Mouse (Mus musculus): ENCODE measurements at regions not wholly inside any gene's neighbourhood (a gene's known extent, or its start where the extent isn't known, plus 50 kb on each side); places are given as distances from the start of the nearest gene placed in this dataset.

GRCm38 (mm10) chr10:116697628-116698316, 116.5 kb upstream of the Cnot2 start:
- H3K36me3 ChIP-seq (ENCODE audit: control insufficient read depth, insufficient read depth, low read length) = no peaks in the 10 kb centered on the region
- no peaks in the 10 kb centered on the region for H3K9me3 ChIP-seq (replicated peaks; ENCODE audit: control insufficient read depth, low read length, poor library complexity, severe bottlenecking)
- no peak overlapping the region for H3K4me2 ChIP-seq (ENCODE audit: low read length)
- no peak for ATAC-seq
- H3K4me1 ChIP-seq (ENCODE audit: control insufficient read depth, insufficient read depth, low read length) = no peaks in the 10 kb centered on the region
- H3K27me3 ChIP-seq (ENCODE audit: control insufficient read depth, insufficient read depth, low read depth, low read length) = no peaks in the 10 kb centered on the region
- H3K4me3 ChIP-seq (ENCODE audit: low read depth, low read length) = no peak overlapping the region
- H3K9ac ChIP-seq (ENCODE audit: low read depth, low read length) = no peak overlapping the region
- 85% methylated on average over 14 of the region's 14 CpGs for WGBS
- H3K27ac ChIP-seq (ENCODE audit: low read length) = no peak overlapping the region

DNA sequence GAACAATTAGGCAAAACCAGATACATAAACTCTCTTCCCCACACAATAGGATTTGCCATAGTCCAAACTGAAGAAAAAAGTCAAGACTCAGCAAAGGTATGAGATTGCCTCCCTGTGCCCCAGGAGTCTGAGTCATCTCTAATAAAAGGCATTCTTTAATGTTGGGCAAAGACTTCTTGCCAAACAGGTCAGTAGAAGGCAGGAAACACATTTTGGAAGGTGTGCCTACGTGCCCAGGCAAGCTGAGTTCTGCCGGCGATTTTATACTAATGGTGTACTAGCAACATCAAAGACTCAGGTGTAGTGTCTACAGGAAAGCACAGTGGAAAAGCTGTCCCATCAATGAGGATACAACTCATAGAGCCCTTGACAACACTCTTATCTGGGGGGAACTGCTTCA, 112.5 kb upstream of the Cnot2 start:
- Histone ChIP-seq H3K36me3 (ENCODE audit: control insufficient read depth, insufficient read depth, low read length) (no peaks in the 10 kb centered on the region), H3K4me3 (ENCODE audit: low read depth, low read length) (no peak overlapping the region), H3K4me2 (ENCODE audit: low read length) (no peak overlapping the region), H3K9me3 (replicated peaks; ENCODE audit: control insufficient read depth, low read length, poor library complexity, severe bottlenecking) (no peaks in the 10 kb centered on the region), H3K4me1 (ENCODE audit: control insufficient read depth, insufficient read depth, low read length) (no peaks in the 10 kb centered on the region), H3K27ac (ENCODE audit: low read length) (no peak overlapping the region), H3K27me3 (ENCODE audit: control insufficient read depth, insufficient read depth, low read depth, low read length) (no peaks in the 10 kb centered on the region), H3K9ac (ENCODE audit: low read depth, low read length) (no peak overlapping the region)
- WGBS = 92% methylated on average over 3 of the region's 3 CpGs
- ATAC-seq = no peak

DNA sequence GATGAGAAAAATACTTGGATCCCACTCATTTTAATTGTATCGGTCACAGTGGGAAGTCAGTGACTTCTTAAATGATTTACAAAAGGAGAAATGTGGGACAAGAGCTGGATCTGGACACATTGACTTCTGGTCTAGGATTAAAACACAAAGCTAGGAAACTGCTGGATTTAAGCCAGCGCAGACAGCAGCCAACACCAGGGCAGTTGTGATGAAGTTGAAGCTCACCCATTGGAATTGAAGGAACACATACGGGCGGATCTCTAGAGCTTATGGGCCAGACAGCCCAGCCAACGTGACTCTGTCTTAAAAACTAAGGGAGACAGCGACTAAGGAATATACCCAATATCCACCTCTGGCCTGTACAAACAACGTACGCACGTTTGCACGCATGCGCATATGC, 105.4 kb upstream of the Cnot2 start:
- no peaks in the 10 kb centered on the region for H3K9me3 ChIP-seq (replicated peaks; ENCODE audit: control insufficient read depth, low read length, poor library complexity, severe bottlenecking)
- no peak for ATAC-seq
- no peaks in the 10 kb centered on the region for H3K4me1 ChIP-seq (ENCODE audit: control insufficient read depth, insufficient read depth, low read length)
- H3K27me3 ChIP-seq (ENCODE audit: control insufficient read depth, insufficient read depth, low read depth, low read length) = no peaks in the 10 kb centered on the region
- H3K27ac ChIP-seq (ENCODE audit: low read length) = no peak overlapping the region
- H3K4me2 ChIP-seq (ENCODE audit: low read length) = no peak overlapping the region
- 92% methylated on average over 11 of the region's 11 CpGs for WGBS
- H3K36me3 ChIP-seq (ENCODE audit: control insufficient read depth, insufficient read depth, low read length) = no peaks in the 10 kb centered on the region
- H3K4me3 ChIP-seq (ENCODE audit: low read depth, low read length) = no peak overlapping the region
- H3K9ac ChIP-seq (ENCODE audit: low read depth, low read length) = no peak overlapping the region

- 90% methylated on average over 9 of the region's 9 CpGs for WGBS
- H3K27ac ChIP-seq (ENCODE audit: low read length) = no peak overlapping the region
- H3K9ac ChIP-seq (ENCODE audit: low read depth, low read length) = no peak overlapping the region
- H3K36me3 ChIP-seq (ENCODE audit: control insufficient read depth, insufficient read depth, low read length) = no peaks in the 10 kb centered on the region
- no peak overlapping the region for H3K4me3 ChIP-seq (ENCODE audit: low read depth, low read length)
- 0 out of 2 replicates have a peak, but pooled peaks cover 6% of the 10 kb centered on the region for H3K9me3 ChIP-seq (replicated peaks; ENCODE audit: control insufficient read depth, low read length, poor library complexity, severe bottlenecking)
- no peak overlapping the region for H3K4me2 ChIP-seq (ENCODE audit: low read length)
- no peaks in the 10 kb centered on the region for H3K4me1 ChIP-seq (ENCODE audit: control insufficient read depth, insufficient read depth, low read length)
- no peak for ATAC-seq
- H3K27me3 ChIP-seq (ENCODE audit: control insufficient read depth, insufficient read depth, low read depth, low read length) = no peaks in the 10 kb centered on the region
Observed at GRCm38 (mm10) chr10:116683374-116683773, 102.1 kb upstream of the Cnot2 start.

DNA sequence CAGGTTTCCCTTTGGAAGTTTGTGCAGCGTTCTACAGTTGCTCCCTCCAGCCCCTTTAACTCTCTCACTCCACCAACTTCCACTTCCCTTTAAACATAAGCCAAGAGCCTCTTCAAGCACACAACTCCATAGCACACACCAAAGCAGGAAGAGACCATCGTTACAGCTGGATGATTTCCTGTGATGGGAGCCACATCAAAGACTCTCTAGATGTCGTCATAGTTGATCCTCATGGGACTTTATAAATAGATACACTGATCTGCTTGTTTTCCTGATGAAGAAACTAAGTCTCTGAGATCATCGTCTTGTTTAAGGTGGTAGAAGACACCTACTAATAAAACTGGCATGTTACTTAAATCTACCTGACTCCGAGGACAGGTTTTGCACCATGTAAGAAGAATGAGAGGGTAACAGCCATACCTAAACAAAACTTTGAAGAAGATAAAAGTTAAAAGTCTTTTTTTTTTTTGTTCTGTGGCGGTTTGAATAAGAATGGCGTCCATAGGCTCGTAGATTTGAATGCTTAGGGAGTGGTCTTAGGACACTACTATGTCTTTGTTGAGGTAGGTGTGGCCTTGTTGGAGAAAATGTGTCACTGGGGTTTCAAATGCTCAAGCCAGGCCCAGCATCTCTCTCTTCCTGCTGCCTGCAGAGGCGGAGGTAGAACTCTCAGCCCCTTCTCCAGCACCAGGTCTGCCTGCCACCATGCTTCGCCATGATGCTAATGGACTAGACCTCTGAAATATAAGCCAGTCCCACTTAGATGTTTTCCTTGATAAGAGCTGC, 97.8 kb upstream of the Cnot2 start:
- 92% methylated on average over 10 of the region's 10 CpGs for WGBS
- no peak overlapping the region for H3K4me3 ChIP-seq (ENCODE audit: low read depth, low read length)
- H3K9me3 ChIP-seq (replicated peaks; ENCODE audit: control insufficient read depth, low read length, poor library complexity, severe bottlenecking) = peaks cover 6% of the 10 kb centered on the region; the same call in 1 of the 2 replicates
- H3K4me1 ChIP-seq (ENCODE audit: control insufficient read depth, insufficient read depth, low read length) = no peaks in the 10 kb centered on the region
- H3K9ac ChIP-seq (ENCODE audit: low read depth, low read length) = no peak overlapping the region
- no peaks in the 10 kb centered on the region for H3K36me3 ChIP-seq (ENCODE audit: control insufficient read depth, insufficient read depth, low read length)
- ATAC-seq = no peak
- H3K27me3 ChIP-seq (ENCODE audit: control insufficient read depth, insufficient read depth, low read depth, low read length) = no peaks in the 10 kb centered on the region
- H3K4me2 ChIP-seq (ENCODE audit: low read length) = no peak overlapping the region
- no peak overlapping the region for H3K27ac ChIP-seq (ENCODE audit: low read length)

- H3K36me3 ChIP-seq (ENCODE audit: control insufficient read depth, insufficient read depth, low read length) = no peaks in the 10 kb centered on the region
- H3K27ac ChIP-seq (ENCODE audit: low read length) = no peak overlapping the region
- no peaks in the 10 kb centered on the region for H3K4me1 ChIP-seq (ENCODE audit: control insufficient read depth, insufficient read depth, low read length)
- no peak for ATAC-seq
- H3K9me3 ChIP-seq (replicated peaks; ENCODE audit: control insufficient read depth, low read length, poor library complexity, severe bottlenecking) = peaks cover 6% of the 10 kb centered on the region; the same call in 1 of the 2 replicates
- H3K27me3 ChIP-seq (ENCODE audit: control insufficient read depth, insufficient read depth, low read depth, low read length) = no peaks in the 10 kb centered on the region
- H3K4me2 ChIP-seq (ENCODE audit: low read length) = no peak overlapping the region
- H3K4me3 ChIP-seq (ENCODE audit: low read depth, low read length) = no peak overlapping the region
- 53% methylated on average over 4 of the region's 4 CpGs for WGBS
- no peak overlapping the region for H3K9ac ChIP-seq (ENCODE audit: low read depth, low read length)
Observed at GRCm38 (mm10) chr10:116677949-116678348, 96.6 kb upstream of the Cnot2 start.

GRCm38 (mm10) chr10:116675171-116675570, 93.9 kb upstream of the Cnot2 start:
- Histone ChIP-seq H3K4me3 (ENCODE audit: low read depth, low read length) (no peak overlapping the region), H3K36me3 (ENCODE audit: control insufficient read depth, insufficient read depth, low read length) (no peaks in the 10 kb centered on the region), H3K9me3 (replicated peaks; ENCODE audit: control insufficient read depth, low read length, poor library complexity, severe bottlenecking) (no peaks in the 10 kb centered on the region; the same call in 1 of the 2 replicates), H3K27ac (ENCODE audit: low read length) (no peak overlapping the region), H3K27me3 (ENCODE audit: control insufficient read depth, insufficient read depth, low read depth, low read length) (no peaks in the 10 kb centered on the region), H3K4me2 (ENCODE audit: low read length) (no peak overlapping the region), H3K4me1 (ENCODE audit: control insufficient read depth, insufficient read depth, low read length) (no peaks in the 10 kb centered on the region), H3K9ac (ENCODE audit: low read depth, low read length) (no peak overlapping the region)
- 76% methylated on average over 7 of the region's 7 CpGs for WGBS
- ATAC-seq = no peak

DNA sequence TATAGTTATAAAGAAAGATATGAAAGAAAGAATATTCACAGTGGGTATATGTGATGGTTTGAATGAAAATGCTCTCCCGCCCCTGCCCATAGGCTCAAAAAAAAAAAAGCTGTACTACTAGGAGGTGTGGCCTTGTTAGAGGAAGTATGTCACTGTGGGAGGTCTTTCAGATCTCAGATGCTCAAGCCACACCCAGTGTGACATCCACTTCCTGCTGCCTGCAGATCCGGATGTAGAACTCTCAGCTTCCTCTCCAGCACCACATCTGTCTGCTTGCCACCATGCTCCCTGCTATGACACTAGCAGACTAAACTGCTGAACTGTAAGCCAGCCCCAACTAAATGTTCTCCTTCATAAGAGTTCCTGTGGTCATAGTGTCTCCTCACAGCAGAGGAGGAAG, 93.0 kb upstream of the Cnot2 start:
- H3K9me3 ChIP-seq (replicated peaks; ENCODE audit: control insufficient read depth, low read length, poor library complexity, severe bottlenecking) = no peaks in the 10 kb centered on the region; the same call in 1 of the 2 replicates
- no peaks in the 10 kb centered on the region for H3K4me1 ChIP-seq (ENCODE audit: control insufficient read depth, insufficient read depth, low read length)
- H3K27ac ChIP-seq (ENCODE audit: low read length) = no peak overlapping the region
- no peak overlapping the region for H3K4me2 ChIP-seq (ENCODE audit: low read length)
- H3K36me3 ChIP-seq (ENCODE audit: control insufficient read depth, insufficient read depth, low read length) = no peaks in the 10 kb centered on the region
- H3K9ac ChIP-seq (ENCODE audit: low read depth, low read length) = no peak overlapping the region
- no peak overlapping the region for H3K4me3 ChIP-seq (ENCODE audit: low read depth, low read length)
- H3K27me3 ChIP-seq (ENCODE audit: control insufficient read depth, insufficient read depth, low read depth, low read length) = no peaks in the 10 kb centered on the region
- no peak for ATAC-seq
- WGBS = 79% methylated on average over 2 of the region's 2 CpGs

All from midbrain, embryonic 16.5 days (tissue).